In genomic region chr5:65424215-65424614, GRCm38 (mm10) we compare ENCODE assay signal across 16 mouse cellular contexts. TPM values are rescaled to one million over a fixed set of nuclear protein-coding genes. Genes with fewer than 3 reads are reported as not detected.
DNase-seq lines count a peak whose midpoint lies in the region; ATAC-seq and TF ChIP-seq lines count a peak whose summit lies in the region.
"Had no signal": no experiment of that assay in that cellular context is flagged by ENCODE, and none has a peak within 500 bp of the region (broad histone marks: within the 10 kb centered on the region; RNA-seq: fewer than 3 reads in every experiment).

No protein-coding gene starts in this region.

- H3K36me3 ChIP-seq in G1E (replicated peaks) = peaks cover 19% of the 10 kb centered on the region
- peaks cover 24% of the 10 kb centered on the region for H3K36me3 ChIP-seq in kidney, embryonic 16.5 days (ENCODE audit: insufficient read depth, low read length)
- peaks cover 29% of the 10 kb centered on the region for H3K36me3 ChIP-seq in small intestine, adult 2 months (ENCODE audit: control insufficient read depth, insufficient read depth, low read length)

- H3K9me3 ChIP-seq in G1E (replicated peaks) = no peaks in the 10 kb centered on the region
- no peaks in the 10 kb centered on the region for H3K9me3 ChIP-seq in kidney, embryonic 16.5 days (ENCODE audit: low read length)
- H3K9me3 ChIP-seq: forebrain, embryonic 10.5 days; heart, embryonic 15.5 days; limb, embryonic 13.5 days; lung, embryonic 15.5 days; neural tube, embryonic 12.5 days had no signal

- peak; percentile 49 for DNase-seq in kidney, adult 11 months
- DNase-seq in kidney, postnatal 4 days = no peak
- DNase-seq in G1E (ENCODE audit: low spot score) = peak; percentile 8
- no peak for DNase-seq in gastrocnemius, postnatal 10 days
- DNase-seq in layer of hippocampus, adult 9-11 months = no peak
- no peak for DNase-seq in cerebellum, adult 11-12 months
- DNase-seq: cerebellum, adult 2 months; heart, adult 11 months; thymus, postnatal 14 days had no signal

- WGBS in kidney, embryonic 16.5 days = 82% methylated on average over 6 of the region's 6 CpGs
- WGBS in small intestine, adult 2 months = 34% methylated on average over 6 of the region's 6 CpGs

- no peak overlapping the region for H3K9ac ChIP-seq in kidney, embryonic 16.5 days (replicated peaks; ENCODE audit: low read length)
- H3K9ac ChIP-seq: heart, embryonic 15.5 days; limb, embryonic 13.5 days; lung, embryonic 15.5 days; neural tube, embryonic 12.5 days had no signal

- H3K4me3 ChIP-seq in G1E (ENCODE audit: low read depth, low read length) = peak overlapping the region; percentile 36; the same call in 1 of the 2 replicates
- no peak overlapping the region for H3K4me3 ChIP-seq in kidney, embryonic 16.5 days (ENCODE audit: low read length)
- H3K4me3 ChIP-seq in small intestine, adult 2 months (ENCODE audit: low read depth, low read length) = no peak overlapping the region
- H3K4me3 ChIP-seq: forebrain, embryonic 10.5 days; heart, embryonic 15.5 days; limb, embryonic 13.5 days; lung, embryonic 15.5 days; neural tube, embryonic 12.5 days had no signal

- ATAC-seq in G1E (ENCODE audit: extremely low read depth, insufficient number of reproducible peaks, low FRiP score, poor library complexity, severe bottlenecking) = peak; percentile 68
- peak; percentile 41; the same call in 1 of the 2 replicates for ATAC-seq in kidney, embryonic 16.5 days (ENCODE audit: low FRiP score, low TSS enrichment)

- H3K27me3 ChIP-seq in G1E (ENCODE audit: insufficient read depth, low read length) = no peaks in the 10 kb centered on the region
- no peaks in the 10 kb centered on the region for H3K27me3 ChIP-seq in kidney, embryonic 16.5 days (ENCODE audit: insufficient read depth, low read length)
- no peaks in the 10 kb centered on the region for H3K27me3 ChIP-seq in small intestine, adult 2 months (ENCODE audit: control insufficient read depth, insufficient read depth, low read length)
- H3K27me3 ChIP-seq: heart, embryonic 15.5 days; limb, embryonic 13.5 days; lung, embryonic 15.5 days; neural tube, embryonic 12.5 days had no signal

- TF ChIP-seq POLR2A in small intestine, adult 2 months (IDR thresholded peaks at IDR 0.05; ENCODE audit: low read depth, low read length) = peak; percentile 25; the same call in 1 of the 2 replicates

- H3K4me1 ChIP-seq in G1E (ENCODE audit: insufficient read depth, low read depth, low read length) = peaks cover 49% of the 10 kb centered on the region
- peaks cover 11% of the 10 kb centered on the region for H3K4me1 ChIP-seq in kidney, embryonic 16.5 days (ENCODE audit: insufficient read depth, low read length)
- H3K4me1 ChIP-seq in small intestine, adult 2 months (ENCODE audit: control insufficient read depth, insufficient read depth, insufficient read length, low read length) = peaks cover 40% of the 10 kb centered on the region; the same call in 1 of the 2 replicates
- H3K4me1 ChIP-seq: heart, embryonic 15.5 days; limb, embryonic 13.5 days; lung, embryonic 15.5 days; neural tube, embryonic 12.5 days had no signal

- H3K27ac ChIP-seq in kidney, embryonic 16.5 days (ENCODE audit: low read length) = no peak overlapping the region
- H3K27ac ChIP-seq in small intestine, adult 2 months (ENCODE audit: insufficient read depth, low read depth, low read length) = peak overlapping the region; percentile 81; the same call in 1 of the 2 replicates
- H3K27ac ChIP-seq: forebrain, embryonic 10.5 days; heart, embryonic 15.5 days; limb, embryonic 13.5 days; lung, embryonic 15.5 days; neural tube, embryonic 12.5 days had no signal

- H3K4me2 ChIP-seq in kidney, embryonic 16.5 days (replicated peaks; ENCODE audit: low read depth, low read length) = no peak overlapping the region
- H3K4me2 ChIP-seq: heart, embryonic 15.5 days; limb, embryonic 13.5 days; lung, embryonic 15.5 days; neural tube, embryonic 12.5 days had no signal

- TF ChIP-seq CTCF in G1E (IDR thresholded peaks at IDR 0.05; ENCODE audit: low read depth, low read length) = no peak
- TF ChIP-seq CTCF in small intestine, adult 2 months (IDR thresholded peaks at IDR 0.05; ENCODE audit: extremely low read depth, insufficient read length, insufficient replicate concordance, low read depth, low read length) = no peak

RNA-seq across cellular contexts. Expression of gene Ugdh, which starts 11.5 kb away (rescaled TPM):
- total RNA-seq in G1E (2014; fragmentation: Nextera tagmentation) (15.6 and 21.5 TPM in 2 replicates), G1E (2017) (33.9 and 43.7 TPM in 2 replicates)
- 2.7 and 3.3 TPM in 2 replicates for polyA plus RNA-seq in G1E (2012)
- 103 and 109 TPM in 2 replicates for polyA plus RNA-seq in kidney, embryonic 16.5 days (2015; fragmentation: Nextera tagmentation; extraction: Ambion mirVana)
- polyA plus RNA-seq in small intestine, adult 2 months (2012; rRNA removed) = 32.0 and 33.2 TPM in 2 replicates
- 10 to 100 TPM; 20.7 to 24.6 TPM for total RNA-seq in gastrocnemius, postnatal 10 days (2021)

RNA-seq across cellular contexts. Expression of gene Lias, which starts 32.9 kb away (rescaled TPM):
- total RNA-seq in G1E (2014; fragmentation: Nextera tagmentation) (53.3 and 60.7 TPM in 2 replicates), G1E (2017) (40.3 and 53.1 TPM in 2 replicates)
- polyA plus RNA-seq in G1E (2012) = 5.4 and 10.8 TPM in 2 replicates
- 67.2 and 71.4 TPM in 2 replicates for polyA plus RNA-seq in kidney, embryonic 16.5 days (2015; fragmentation: Nextera tagmentation; extraction: Ambion mirVana)
- 3.6 and 8.4 TPM in 2 replicates for polyA plus RNA-seq in small intestine, adult 2 months (2012; rRNA removed)
- 10 to 100 TPM; 47.6 to 52.4 TPM for total RNA-seq in gastrocnemius, postnatal 10 days (2021)

RNA-seq across cellular contexts. Expression of gene Rpl9, which starts 33.0 kb away (rescaled TPM):
- total RNA-seq in G1E (2014; fragmentation: Nextera tagmentation) (1,060 and 1,117 TPM in 2 replicates), G1E (2017) (2,141 and 2,380 TPM in 2 replicates)
- polyA plus RNA-seq in G1E (2012) = 47.5 and 54.1 TPM in 2 replicates
- polyA plus RNA-seq in kidney, embryonic 16.5 days (2015; fragmentation: Nextera tagmentation; extraction: Ambion mirVana) = 901 and 990 TPM in 2 replicates
- 62.6 and 64.6 TPM in 2 replicates for polyA plus RNA-seq in small intestine, adult 2 months (2012; rRNA removed)
- 100 to 1,000 TPM; 830 to 872 TPM for total RNA-seq in gastrocnemius, postnatal 10 days (2021)

Comparison
In these comparisons a context has a peak if more than half of its experiments do, and no peak if none do; other contexts are left out.
1. DNase-seq: peak in kidney, adult 11 months (single experiment) and G1E (single experiment); none in kidney, postnatal 4 days (0 of 2), gastrocnemius, postnatal 10 days (single experiment), layer of hippocampus, adult 9-11 months (single experiment) and cerebellum, adult 11-12 months (single experiment).
2. RNA of gene Rpl9, which starts 33.0 kb away (polyA plus RNA-seq): 901 to 990 TPM in kidney, embryonic 16.5 days; 62.6 to 64.6 TPM in small intestine, adult 2 months and 47.5 to 54.1 TPM in G1E; every median in the first group is over 10 times any median in the second.